Mouse (Mus musculus) bone marrow macrophage, adult 2 months (primary cell): Measurements from ENCODE around the gene Igfbp2. TPM values are rescaled to one million over a fixed set of nuclear protein-coding genes. Genes with fewer than 3 reads are reported as not detected.

Experiments
- H3K27ac ChIP-seq: 2 replicates; pipeline ENCODE4 v1.5.1; 2012; ENCODE audit warnings: low read depth, low read length; ENCODE audit not compliant: insufficient read depth
- H3K4me1 ChIP-seq: 2 replicates; pipeline ENCODE4 v1.6.1; 2012; ENCODE audit warnings: low read length; ENCODE audit not compliant: control insufficient read depth, insufficient read depth
- H3K4me3 ChIP-seq: 2 replicates; pipeline ENCODE4 v1.5.1; 2012; ENCODE audit warnings: mild to moderate bottlenecking, low read length, moderate library complexity; ENCODE audit not compliant: insufficient read depth
- CTCF ChIP-seq: IDR thresholded peaks from 2 replicates; pipeline ENCODE4 v1.5.1; 2012; ENCODE audit warnings: low read depth, mild to moderate bottlenecking, low read length, moderate library complexity
- POLR2A ChIP-seq: IDR thresholded peaks from 2 replicates; pipeline ENCODE4 v1.6.1; 2012; ENCODE audit warnings: mild to moderate bottlenecking, low read depth, low read length, borderline replicate concordance
- polyA plus RNA-seq: library from polyadenylated mRNA; stranded (reverse); fragments of >200 nt; gene quantifications from 2 replicates; pipeline ENCODE4 v1.2.4, GENCODE M21; 2012; ENCODE audit not compliant: missing spikeins, insufficient read depth, insufficient read length

The Igfbp2 gene
- polyA plus RNA-seq, 1 experiment = not detected

DNA sequence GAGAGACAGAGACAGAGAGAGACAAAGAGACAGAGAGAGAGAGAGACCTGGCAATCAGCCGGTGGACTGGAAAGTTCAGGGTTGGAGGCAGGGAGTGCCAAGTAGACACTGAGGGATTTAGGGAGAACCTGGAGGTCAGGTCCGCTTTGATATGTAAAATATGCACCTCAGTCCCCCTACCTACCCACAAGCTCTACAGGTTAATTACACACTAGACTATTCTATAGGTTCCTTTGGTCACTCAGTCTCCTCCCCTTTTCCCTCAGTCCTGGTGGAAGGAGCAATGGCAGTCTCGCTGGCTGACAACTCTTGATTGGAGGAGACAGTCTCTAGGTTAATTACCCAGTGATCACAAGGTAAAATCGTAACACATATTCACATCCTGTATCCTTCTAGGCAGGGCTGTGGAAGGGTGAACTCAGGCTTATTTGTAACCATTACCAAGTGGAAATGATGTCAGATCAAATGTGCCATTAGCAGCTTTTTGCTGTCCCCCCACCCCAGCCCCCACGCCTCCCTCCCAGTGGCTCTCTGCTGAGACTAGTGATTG, 11.1 kb upstream of the Igfbp2 start:
- Histone ChIP-seq H3K4me1 (no peaks in the 10 kb centered on the region), H3K4me3 (no peak overlapping the region), H3K27ac (no peak overlapping the region)
- TF ChIP-seq POLR2A = no peak

- H3K4me1 ChIP-seq = no peaks in the 10 kb centered on the region
- H3K4me3 ChIP-seq = no peak overlapping the region
- H3K27ac ChIP-seq = no peak overlapping the region
- no peak for TF ChIP-seq POLR2A
- TF ChIP-seq CTCF = no peak
These were observed 10.5 kb upstream of the Igfbp2 start for GRCm38 (mm10) chr1:72813639-72814403.

DNA sequence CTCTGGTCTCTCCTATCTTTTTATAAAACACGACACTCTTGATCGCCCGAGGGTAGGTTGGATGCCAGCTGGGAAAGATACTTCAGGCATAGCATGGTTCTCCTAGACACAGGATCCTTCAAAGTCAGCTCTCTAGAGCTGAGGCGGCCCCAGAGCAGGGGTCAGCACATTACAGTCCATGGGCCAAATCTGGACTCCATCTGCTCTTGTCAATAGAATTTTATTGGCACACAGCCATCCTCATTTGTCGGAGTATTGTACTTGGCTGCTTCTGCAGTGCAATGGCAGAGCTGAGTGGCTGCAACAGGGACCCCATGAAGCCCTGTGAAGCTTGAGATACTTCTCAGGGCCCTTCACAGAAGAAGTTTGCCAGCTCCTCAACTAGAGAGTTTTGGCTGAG, 9.1 kb upstream of the Igfbp2 start:
- no peak overlapping the region for H3K4me3 ChIP-seq
- H3K27ac ChIP-seq = no peak overlapping the region
- no peak for TF ChIP-seq CTCF
- TF ChIP-seq POLR2A = no peak
- H3K4me1 ChIP-seq = no peaks in the 10 kb centered on the region

- Histone ChIP-seq H3K4me3 (no peak overlapping the region), H3K27ac (no peak overlapping the region), H3K4me1 (no peaks in the 10 kb centered on the region)
- TF ChIP-seq CTCF = no peak
These were observed 8.7 kb upstream of the Igfbp2 start for GRCm38 (mm10) chr1:72815616-72816015.

DNA sequence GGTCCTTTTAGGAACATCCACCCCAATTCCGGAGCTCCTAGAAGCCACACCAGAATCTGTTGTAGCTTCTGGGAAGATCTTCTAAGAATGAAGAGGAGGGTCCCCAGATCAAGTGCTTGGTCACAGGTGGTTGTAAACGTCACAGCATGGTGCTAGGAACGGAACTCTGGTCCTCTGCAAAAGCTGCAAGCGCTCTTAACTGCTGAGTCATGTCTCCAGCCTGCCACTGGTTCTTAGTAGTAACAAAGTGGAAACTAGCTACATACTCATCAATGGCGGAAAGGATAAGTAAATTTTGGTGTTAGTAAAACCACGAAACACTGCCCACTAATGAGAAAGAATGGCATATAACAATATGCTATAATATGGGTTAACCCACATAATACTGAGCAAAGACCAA, 4.3 kb upstream of the Igfbp2 start:
- H3K4me3 ChIP-seq = no peak overlapping the region
- TF ChIP-seq POLR2A (no peak), CTCF (no peak)
- H3K27ac ChIP-seq = no peak overlapping the region
- H3K4me1 ChIP-seq = no peaks in the 10 kb centered on the region

DNA sequence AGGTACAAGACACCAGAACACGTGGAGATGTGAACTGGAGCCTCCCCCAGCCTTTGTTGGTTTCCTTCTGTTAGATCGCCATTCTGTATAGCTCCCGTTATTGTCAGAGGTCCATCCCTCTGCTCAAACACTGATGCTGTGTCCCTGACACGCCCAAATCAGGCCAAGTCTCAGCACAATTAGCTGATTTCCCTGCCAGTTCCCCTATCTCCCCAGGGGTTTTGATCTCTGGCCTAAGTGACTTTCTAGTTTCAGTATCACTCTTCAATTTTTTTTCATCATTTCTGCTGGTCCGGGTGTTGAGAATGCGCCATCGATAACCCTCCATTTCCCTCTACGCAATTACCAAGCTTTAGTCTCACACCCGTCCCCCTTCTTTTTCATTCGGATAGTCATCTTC, 1.4 kb upstream of the Igfbp2 start:
- no peak for TF ChIP-seq CTCF
- no peak for TF ChIP-seq POLR2A
- no peaks in the 10 kb centered on the region for H3K4me1 ChIP-seq
- H3K27ac ChIP-seq = no peak overlapping the region
- H3K4me3 ChIP-seq = no peak overlapping the region

- TF ChIP-seq POLR2A (no peak), CTCF (no peak)
- Histone ChIP-seq H3K4me3 (no peak overlapping the region), H3K27ac (no peak overlapping the region), H3K4me1 (no peaks in the 10 kb centered on the region)
These were observed 401 bp downstream of the Igfbp2 start for GRCm38 (mm10) chr1:72824707-72825101.

- no peak overlapping the region for H3K27ac ChIP-seq
- no peaks in the 10 kb centered on the region for H3K4me1 ChIP-seq
- no peak for TF ChIP-seq POLR2A
- no peak for TF ChIP-seq CTCF
- H3K4me3 ChIP-seq = no peak overlapping the region
These were observed 983 bp downstream of the Igfbp2 start for GRCm38 (mm10) chr1:72825286-72825685.

DNA sequence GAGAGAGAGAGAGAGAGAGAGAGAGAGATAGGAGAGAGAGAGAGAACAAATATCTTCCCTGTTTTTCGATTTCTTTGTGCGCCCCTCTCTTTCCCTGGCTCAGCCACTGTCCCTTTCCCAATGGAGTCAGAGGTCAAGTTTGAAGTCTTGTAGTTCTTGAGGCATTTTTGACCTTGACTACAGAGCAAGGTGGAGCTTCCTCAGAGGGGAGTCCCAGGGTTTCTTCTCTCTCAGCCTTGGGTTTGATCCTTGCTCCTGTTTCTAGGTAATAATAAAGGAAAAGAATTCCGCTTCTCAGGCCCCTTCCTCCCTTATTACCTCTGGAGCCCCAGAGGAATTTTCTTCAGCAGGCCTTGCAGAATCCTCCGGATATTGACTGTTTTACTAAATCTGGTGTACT, 1.6 kb downstream of the Igfbp2 start:
- no peak overlapping the region for H3K27ac ChIP-seq
- no peaks in the 10 kb centered on the region for H3K4me1 ChIP-seq
- H3K4me3 ChIP-seq = no peak overlapping the region
- TF ChIP-seq CTCF = no peak
- no peak for TF ChIP-seq POLR2A

DNA sequence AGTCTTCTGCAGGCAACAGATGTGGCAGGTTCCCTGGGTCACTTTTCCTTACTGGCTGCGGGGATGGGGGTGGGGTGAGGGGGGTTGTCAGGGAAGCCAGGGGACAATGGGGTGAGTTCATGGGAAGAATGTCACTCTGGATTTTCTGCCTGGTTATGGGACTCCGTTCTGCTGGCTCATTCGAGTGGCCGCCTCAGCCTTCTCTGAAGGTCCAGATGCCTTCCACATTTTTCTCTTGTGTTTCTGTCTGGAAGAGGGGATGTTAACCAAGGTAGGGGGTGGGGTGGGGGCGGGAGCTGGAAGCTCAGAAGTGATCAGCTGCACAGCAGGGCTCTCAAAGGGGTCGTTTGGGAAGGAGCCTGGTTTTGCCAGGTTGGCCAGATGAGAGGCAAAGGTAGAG, 2.1 kb downstream of the Igfbp2 start:
- Histone ChIP-seq H3K4me1 (no peaks in the 10 kb centered on the region), H3K27ac (no peak overlapping the region), H3K4me3 (no peak overlapping the region)
- TF ChIP-seq POLR2A (no peak), CTCF (no peak)
